Mouse (Mus musculus) neural tube, embryonic 13.5 days (tissue): ENCODE results near the gene 1500011B03Rik. TPM values are rescaled to one million over a fixed set of nuclear protein-coding genes. Genes with fewer than 3 reads are reported as not detected.
A peak's percentile ranks its signal among the peaks of the same experiment; 100 is the strongest.

ENCODE experiments used
- ATAC-seq: fragments of 200-750 bp; cut with Nextera tagmentation; 2 replicates; pipeline ENCODE4 v1.8.0; 2017; ENCODE audit warnings: low read depth, mild to moderate bottlenecking, moderate TSS enrichment, moderate library complexity
- H3K27ac ChIP-seq: fragments of 300-500 bp; sonication (generic); replicated peaks from 2 replicates; pipeline ENCODE4 v1.5.1; 2015; ENCODE audit warnings: moderate library complexity, mild to moderate bottlenecking, inconsistent platforms
- H3K27me3 ChIP-seq: fragments of 300-500 bp; sonication (generic); 2 replicates; pipeline ENCODE4 v1.6.1; 2015; ENCODE audit warnings: mild to moderate bottlenecking, inconsistent platforms
- H3K36me3 ChIP-seq: fragments of 300-500 bp; sonication (generic); 2 replicates; pipeline ENCODE4 v1.6.1; 2015; ENCODE audit warnings: mild to moderate bottlenecking, inconsistent platforms
- H3K4me1 ChIP-seq: fragments of 300-500 bp; sonication (generic); replicated peaks from 2 replicates; pipeline ENCODE4 v1.6.1; 2015; ENCODE audit warnings: inconsistent platforms
- H3K4me2 ChIP-seq: fragments of 300-500 bp; sonication (generic); 2 replicates; pipeline ENCODE4 v1.6.1; 2015; ENCODE audit warnings: inconsistent platforms, mild to moderate bottlenecking, moderate library complexity
- H3K4me3 ChIP-seq: fragments of 300-500 bp; sonication (generic); 2 replicates; pipeline ENCODE4 v1.5.1; 2015; ENCODE audit warnings: mild to moderate bottlenecking, inconsistent platforms
- H3K9ac ChIP-seq: fragments of 300-500 bp; sonication (generic); 2 replicates; pipeline ENCODE4 v1.6.1; 2015; ENCODE audit warnings: moderate library complexity, mild to moderate bottlenecking, inconsistent platforms
- H3K9me3 ChIP-seq: fragments of 300-500 bp; sonication (generic); 2 replicates; pipeline ENCODE4 v1.6.1; 2016; ENCODE audit warnings: inconsistent platforms
- WGBS: fragments of 180-500 bp; shearing (Covaris S2); methylation state at CpG from one replicate; pipeline ENCODE4 v1.1.7; 2015; 5-methylcytosine and 5-hydroxymethylcytosine counted together
- polyA plus RNA-seq: library from polyadenylated mRNA; unstranded; fragments of >200 nt; fragmentation: Nextera tagmentation; extraction: Ambion mirVana; gene quantifications from 2 replicates; pipeline ENCODE4 v1.2.1, GENCODE M21; 2015

The 1500011B03Rik gene
- polyA plus RNA-seq, 1 experiment from 2014 or later = 266 TPM

- no peaks in the 10 kb centered on the region for H3K9me3 ChIP-seq
- H3K9ac ChIP-seq = no peak overlapping the region
- H3K4me2 ChIP-seq = no peak overlapping the region
- H3K27me3 ChIP-seq = no peaks in the 10 kb centered on the region
- H3K4me1 ChIP-seq = peaks cover 43% of the 10 kb centered on the region
- 31% methylated on average over 8 of the region's 8 CpGs for WGBS
- peak overlapping the region; percentile 28; the same call in 1 of the 2 replicates for H3K27ac ChIP-seq
- no peak for ATAC-seq
- peaks cover 76% of the 10 kb centered on the region for H3K36me3 ChIP-seq
- no peak overlapping the region for H3K4me3 ChIP-seq
Measured at GRCm38 (mm10) chr5:114807468-114807867, 15.8 kb downstream of the 1500011B03Rik start.

- H3K9me3 ChIP-seq = no peaks in the 10 kb centered on the region
- no peak overlapping the region for H3K4me3 ChIP-seq
- H3K9ac ChIP-seq = no peak overlapping the region
- 51% methylated on average over 9 of the region's 9 CpGs for WGBS
- H3K4me2 ChIP-seq = no peak overlapping the region
- no peaks in the 10 kb centered on the region for H3K27me3 ChIP-seq
- H3K27ac ChIP-seq = peak overlapping the region; percentile 28; the same call in 1 of the 2 replicates
- H3K4me1 ChIP-seq = peaks cover 39% of the 10 kb centered on the region
- no peak for ATAC-seq
- peaks cover 80% of the 10 kb centered on the region for H3K36me3 ChIP-seq
Measured at GRCm38 (mm10) chr5:114807063-114807462, 16.2 kb downstream of the 1500011B03Rik start.

DNA sequence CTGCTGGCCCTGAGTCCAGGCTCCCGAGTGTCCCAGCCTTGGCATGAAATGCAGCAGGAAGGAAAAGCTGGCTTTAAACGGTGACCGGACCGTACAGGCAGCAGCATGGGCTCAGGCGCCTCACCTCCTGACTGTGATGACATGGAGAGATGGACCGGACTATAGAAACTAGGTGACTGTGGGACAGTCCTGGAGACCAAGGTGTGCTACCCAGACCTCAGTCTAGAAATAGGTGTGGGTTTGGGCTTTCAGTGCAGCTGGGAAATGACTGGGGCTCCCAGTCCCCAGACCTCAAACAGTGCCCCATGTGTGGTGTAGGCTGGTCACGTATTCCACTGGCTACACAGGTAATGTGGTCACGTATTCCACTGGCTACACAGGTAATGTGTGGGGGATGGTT, 16.6 kb downstream of the 1500011B03Rik start:
- no peak overlapping the region for H3K4me3 ChIP-seq
- no peaks in the 10 kb centered on the region for H3K27me3 ChIP-seq
- 92% methylated on average over 8 of the region's 8 CpGs for WGBS
- no peak overlapping the region for H3K4me2 ChIP-seq
- peaks cover 84% of the 10 kb centered on the region for H3K36me3 ChIP-seq
- no peak overlapping the region for H3K9ac ChIP-seq
- H3K27ac ChIP-seq = peak overlapping the region; percentile 56
- H3K4me1 ChIP-seq = peaks cover 35% of the 10 kb centered on the region
- H3K9me3 ChIP-seq = no peaks in the 10 kb centered on the region
- no peak for ATAC-seq

DNA sequence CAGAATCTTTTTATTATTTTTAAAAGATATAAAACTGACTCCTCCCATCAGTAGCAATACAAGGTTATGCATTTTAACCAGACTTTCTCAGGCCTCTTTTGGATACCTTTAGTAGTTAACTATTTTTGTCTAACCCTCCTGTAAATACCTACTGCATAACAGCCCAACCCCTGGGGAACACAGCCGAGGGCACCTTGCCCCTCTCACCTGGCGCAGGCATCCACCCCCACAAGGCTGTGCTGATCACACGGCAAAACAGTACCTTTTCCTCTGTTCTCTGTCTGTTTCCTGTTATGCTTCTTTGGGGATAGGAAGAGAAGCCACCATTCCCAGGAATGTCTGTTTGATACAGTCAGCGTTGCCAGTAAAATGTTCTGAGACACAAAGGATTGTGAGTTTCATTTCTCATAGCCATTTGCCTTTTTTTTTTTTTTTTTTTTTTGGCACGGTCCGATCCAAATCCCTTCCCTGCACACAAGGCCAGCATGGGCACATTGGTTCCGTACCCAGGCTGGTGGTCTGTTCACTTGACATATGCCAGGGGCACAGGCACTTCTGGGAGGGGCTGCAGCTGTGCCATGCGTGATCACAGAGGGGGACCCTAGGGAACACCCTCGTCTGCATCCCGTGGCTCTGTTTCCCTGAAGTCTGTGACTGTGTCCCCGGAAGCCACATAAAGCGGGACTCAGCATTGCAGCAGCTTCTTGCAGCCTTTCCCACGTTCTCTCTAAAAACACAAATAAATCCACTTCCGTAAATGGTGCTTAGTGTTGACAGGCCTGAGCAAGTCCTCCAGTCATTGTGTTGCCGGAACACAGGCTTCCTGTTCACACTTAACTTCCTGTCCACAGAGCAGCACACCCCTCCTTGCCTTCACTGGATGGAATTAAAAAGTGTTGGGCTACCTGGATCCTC, 17.6 kb downstream of the 1500011B03Rik start:
- Histone ChIP-seq H3K27ac (peak overlapping the region; percentile 56; the same call in 1 of the 2 replicates), H3K36me3 (peaks cover 88% of the 10 kb centered on the region), H3K4me2 (no peak overlapping the region), H3K4me3 (no peak overlapping the region), H3K9ac (no peak overlapping the region), H3K27me3 (no peaks in the 10 kb centered on the region), H3K9me3 (no peaks in the 10 kb centered on the region), H3K4me1 (peaks cover 25% of the 10 kb centered on the region)
- no peak for ATAC-seq
- WGBS = 58% methylated on average over 15 of the region's 15 CpGs

DNA sequence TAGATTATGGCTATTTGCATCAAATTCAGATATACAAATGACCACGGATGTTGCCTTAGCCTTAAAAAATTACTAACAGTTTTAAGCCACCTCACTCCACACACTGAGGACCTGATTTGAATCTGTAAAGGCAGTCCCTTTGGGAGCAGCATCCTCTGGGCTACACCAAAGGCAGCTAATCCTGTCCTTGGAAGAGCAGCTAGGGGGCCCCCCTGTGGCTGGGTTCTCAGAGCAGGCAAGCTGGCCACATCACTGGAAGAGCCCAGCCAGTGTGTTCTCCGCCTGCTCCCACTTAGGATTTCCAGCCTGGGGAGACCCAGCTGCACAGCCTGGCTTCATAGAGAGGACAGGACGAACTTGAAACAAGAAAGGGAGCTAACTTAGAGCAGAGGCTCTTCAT, 18.3 kb downstream of the 1500011B03Rik start:
- Histone ChIP-seq H3K9me3 (no peaks in the 10 kb centered on the region), H3K9ac (no peak overlapping the region), H3K27ac (no peak overlapping the region), H3K27me3 (no peaks in the 10 kb centered on the region), H3K36me3 (peaks cover 91% of the 10 kb centered on the region), H3K4me1 (peaks cover 25% of the 10 kb centered on the region), H3K4me3 (no peak overlapping the region), H3K4me2 (no peak overlapping the region)
- WGBS = 33% methylated on average over 3 of the region's 3 CpGs
- no peak for ATAC-seq

GRCm38 (mm10) chr5:114804335-114804734, 18.9 kb downstream of the 1500011B03Rik start:
- H3K4me2 ChIP-seq = no peak overlapping the region
- H3K27me3 ChIP-seq = no peaks in the 10 kb centered on the region
- H3K36me3 ChIP-seq = peaks cover 93% of the 10 kb centered on the region
- H3K27ac ChIP-seq = no peak overlapping the region
- H3K9me3 ChIP-seq = no peaks in the 10 kb centered on the region
- H3K9ac ChIP-seq = no peak overlapping the region
- H3K4me1 ChIP-seq = peaks cover 19% of the 10 kb centered on the region
- 89% methylated on average over 13 of the region's 13 CpGs for WGBS
- ATAC-seq = no peak
- no peak overlapping the region for H3K4me3 ChIP-seq

DNA sequence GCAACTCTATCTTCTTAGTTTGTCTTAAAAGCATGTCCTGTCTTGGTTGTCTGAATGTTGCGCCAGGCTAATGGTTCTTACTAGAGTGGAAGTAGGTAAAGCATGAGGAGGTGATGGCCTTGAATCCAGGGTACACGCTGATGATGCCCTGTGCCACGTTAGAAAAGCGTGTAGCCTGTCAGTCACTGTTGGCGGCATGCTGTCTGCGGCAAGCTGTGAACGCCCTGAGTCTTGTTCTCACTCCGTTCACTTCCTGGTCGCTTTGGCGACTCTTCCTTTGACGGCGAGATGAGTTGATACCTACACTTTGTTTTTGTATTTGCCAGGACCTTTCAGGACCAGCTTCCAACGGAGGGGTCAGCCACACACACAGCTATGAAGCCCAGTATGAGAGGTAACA, 20.0 kb downstream of the 1500011B03Rik start:
- peaks cover 93% of the 10 kb centered on the region for H3K36me3 ChIP-seq
- peaks cover 15% of the 10 kb centered on the region for H3K4me1 ChIP-seq
- ATAC-seq = no peak
- H3K4me3 ChIP-seq = no peak overlapping the region
- H3K4me2 ChIP-seq = no peak overlapping the region
- H3K27ac ChIP-seq = no peak overlapping the region
- H3K9me3 ChIP-seq = no peaks in the 10 kb centered on the region
- no peaks in the 10 kb centered on the region for H3K27me3 ChIP-seq
- H3K9ac ChIP-seq = no peak overlapping the region
- WGBS = 92% methylated on average over 13 of the region's 13 CpGs

DNA sequence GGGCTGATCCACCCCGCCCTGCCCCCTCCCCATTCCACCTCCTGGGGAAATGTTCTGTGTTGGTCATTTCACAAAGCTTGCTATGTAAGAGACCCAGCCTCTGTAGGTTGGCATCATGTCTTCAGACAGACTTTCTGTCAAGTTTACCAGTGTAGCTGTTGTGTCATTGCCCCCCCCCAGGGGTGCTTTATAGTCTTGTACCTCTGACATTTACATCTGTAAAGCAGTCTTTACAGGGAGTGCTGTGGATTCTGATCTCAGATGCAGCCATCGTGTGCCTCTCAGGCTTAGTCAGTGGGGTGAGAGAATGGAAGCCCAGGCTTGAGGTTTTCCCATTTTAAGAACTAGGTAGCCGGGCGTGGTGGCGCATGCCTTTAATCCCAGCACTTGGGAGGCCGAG, 21.4 kb downstream of the 1500011B03Rik start:
- no peak overlapping the region for H3K4me3 ChIP-seq
- no peak overlapping the region for H3K27ac ChIP-seq

DNA sequence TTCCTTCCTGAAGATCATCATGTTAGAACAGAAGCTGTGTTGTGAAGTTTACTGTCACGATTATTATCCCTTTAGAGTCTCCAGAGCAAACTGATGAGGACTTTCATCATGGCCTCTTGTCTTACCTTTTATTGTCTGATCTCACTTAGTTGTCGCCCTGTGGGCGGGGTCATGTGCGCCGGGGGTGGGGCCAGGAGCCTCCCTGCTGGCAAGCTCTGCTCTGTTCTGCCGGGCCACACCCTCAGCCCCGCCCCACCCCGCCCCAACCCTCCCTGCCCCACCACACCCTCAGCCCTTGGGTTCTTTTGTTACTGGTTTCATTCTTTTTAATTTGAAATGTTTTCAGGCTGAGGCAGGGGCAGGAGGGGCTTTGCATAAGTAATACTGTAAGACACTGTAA, 22.2 kb downstream of the 1500011B03Rik start:
- Histone ChIP-seq H3K4me1 (peaks cover 15% of the 10 kb centered on the region), H3K9me3 (no peaks in the 10 kb centered on the region), H3K9ac (no peak overlapping the region), H3K4me2 (no peak overlapping the region), H3K27ac (no peak overlapping the region), H3K36me3 (peaks cover 84% of the 10 kb centered on the region), H3K4me3 (no peak overlapping the region), H3K27me3 (no peaks in the 10 kb centered on the region)
- ATAC-seq = no peak
- 9% methylated on average over 8 of the region's 8 CpGs for WGBS

More for the DNA sequence above, 21.4 kb downstream of the 1500011B03Rik start:
- Histone ChIP-seq H3K36me3 (peaks cover 92% of the 10 kb centered on the region), H3K4me2 (no peak overlapping the region), H3K9ac (no peak overlapping the region), H3K4me1 (peaks cover 11% of the 10 kb centered on the region), H3K27me3 (no peaks in the 10 kb centered on the region), H3K9me3 (no peaks in the 10 kb centered on the region)
- no peak for ATAC-seq
- WGBS = 84% methylated on average over 6 of the region's 6 CpGs

DNA sequence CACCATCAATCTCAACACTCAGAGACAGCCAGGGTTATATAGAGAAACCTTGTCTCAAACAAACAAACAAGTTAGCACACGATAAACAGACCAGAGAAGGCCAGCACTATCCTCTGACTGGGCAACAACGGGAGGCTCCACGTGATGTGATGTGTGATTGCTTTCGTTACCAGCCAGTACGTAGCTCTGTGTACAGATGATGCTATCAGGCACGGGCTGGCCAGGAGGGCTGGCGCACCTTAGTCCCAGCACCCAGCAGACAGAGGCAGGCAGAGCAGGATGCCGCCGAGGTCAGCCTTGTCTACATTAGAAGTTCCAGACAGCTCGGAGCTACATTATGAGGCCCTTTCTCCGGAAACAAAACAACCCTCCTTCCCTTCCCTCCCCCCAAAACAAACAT, 23.4 kb downstream of the 1500011B03Rik start:
- Histone ChIP-seq H3K27ac (no peak overlapping the region), H3K4me3 (no peak overlapping the region), H3K4me1 (peaks cover 18% of the 10 kb centered on the region), H3K36me3 (peaks cover 74% of the 10 kb centered on the region), H3K9me3 (no peaks in the 10 kb centered on the region), H3K9ac (no peak overlapping the region), H3K27me3 (no peaks in the 10 kb centered on the region), H3K4me2 (no peak overlapping the region)
- WGBS = 90% methylated on average over 11 of the region's 11 CpGs
- no peak for ATAC-seq

GRCm38 (mm10) chr5:114797253-114797652, 26.0 kb downstream of the 1500011B03Rik start:
- Histone ChIP-seq H3K4me3 (no peak overlapping the region), H3K9ac (no peak overlapping the region), H3K4me1 (peaks cover 22% of the 10 kb centered on the region), H3K27ac (no peak overlapping the region; the same call in 1 of the 2 replicates), H3K4me2 (no peak overlapping the region), H3K36me3 (peaks cover 69% of the 10 kb centered on the region), H3K27me3 (no peaks in the 10 kb centered on the region), H3K9me3 (no peaks in the 10 kb centered on the region)
- WGBS = 87% methylated on average over 8 of the region's 8 CpGs
- no peak for ATAC-seq

DNA sequence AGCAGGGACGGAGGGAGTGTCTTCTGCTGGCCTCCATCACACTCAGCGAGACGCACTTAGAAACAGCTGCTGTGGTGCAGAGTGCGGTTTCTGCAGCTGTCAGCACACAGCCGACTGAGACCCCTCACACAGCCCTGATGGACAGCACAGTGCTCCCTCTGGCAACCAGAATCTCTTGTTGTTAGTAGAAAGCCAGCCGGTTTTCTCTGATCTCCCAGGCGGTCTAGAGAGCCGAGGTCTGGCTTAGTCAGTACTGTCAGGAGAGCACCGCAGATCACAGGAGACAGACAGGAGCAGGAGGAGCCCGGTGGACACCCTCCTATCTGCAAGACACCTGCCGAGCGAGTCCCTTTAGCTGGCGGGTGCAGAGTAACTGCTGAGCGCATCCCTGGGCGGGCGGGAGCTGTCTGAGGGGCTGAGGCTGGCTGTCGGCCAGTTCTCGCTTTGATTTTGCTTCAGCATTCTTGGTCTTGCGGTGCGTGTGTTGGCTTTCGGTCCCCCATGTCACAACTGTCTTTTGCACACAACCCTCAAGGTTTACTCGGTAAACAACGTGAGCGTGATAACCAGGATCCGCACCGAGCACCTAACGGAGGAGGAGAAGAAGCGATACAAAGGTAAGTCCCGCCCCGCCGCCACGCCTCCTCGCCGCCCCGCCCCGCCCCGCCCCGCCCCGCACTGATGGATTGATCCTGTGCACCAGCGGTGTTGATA, 26.8 kb downstream of the 1500011B03Rik start:
- peak; percentile 76 for ATAC-seq
- Histone ChIP-seq H3K9me3 (no peaks in the 10 kb centered on the region), H3K4me2 (peak overlapping the region; percentile 62), H3K36me3 (peaks cover 69% of the 10 kb centered on the region), H3K27me3 (no peaks in the 10 kb centered on the region), H3K9ac (peak overlapping the region; percentile 68), H3K4me3 (peak overlapping the region; percentile 36), H3K4me1 (peaks cover 22% of the 10 kb centered on the region), H3K27ac (peak overlapping the region; percentile 87)
- 3% methylated on average over 40 of the region's 40 CpGs for WGBS
